Mouse (Mus musculus) liver, embryonic 14.5 days (tissue): ENCODE results near the gene C2cd5. TPM values are rescaled to one million over a fixed set of nuclear protein-coding genes. Genes with fewer than 3 reads are reported as not detected.

Experiments used
- ATAC-seq: fragments of 200-750 bp; cut with Nextera tagmentation; 2 replicates; pipeline ENCODE4 v1.8.0; 2017; ENCODE audit warnings: moderate number of reproducible peaks, mild to moderate bottlenecking, moderate library complexity; ENCODE audit not compliant: insufficient read depth
- DNase-seq, 3 experiments: peaks; one replicate each; pipeline ENCODE4 v3.0.0-alpha.2; 2012 to 2013; ENCODE audit warnings: low read depth in 3 of 3, low spot score in 3 of 3
- H3K27ac ChIP-seq: fragments of 300-500 bp; sonication (generic); 2 replicates; pipeline ENCODE4 v1.5.1; 2014; ENCODE audit warnings: moderate library complexity, mild to moderate bottlenecking, control low read depth, inconsistent platforms
- H3K27me3 ChIP-seq: fragments of 300-500 bp; sonication (generic); 2 replicates; pipeline ENCODE4 v1.6.1; 2014; ENCODE audit warnings: mild to moderate bottlenecking, low read length, moderate library complexity; ENCODE audit not compliant: control insufficient read depth, insufficient read depth
- H3K36me3 ChIP-seq: fragments of 300-500 bp; sonication (generic); replicated peaks from 2 replicates; pipeline ENCODE4 v1.6.1; 2014; ENCODE audit warnings: low read depth; ENCODE audit not compliant: control insufficient read depth, insufficient read depth
- H3K4me1 ChIP-seq, 2 experiments: fragments of 200-500 bp in 1 of 2; fragments of 300-500 bp in 1 of 2; sonication (generic) in 1 of 2; replicated peaks; 2 replicates each; pipeline ENCODE4 v1.6.1; 2012 to 2014; ENCODE audit warnings: antibody characterized with exemption in 1 of 2, inconsistent platforms in 1 of 2, low read length in 1 of 2; ENCODE audit not compliant: control insufficient read depth in 2 of 2, insufficient read depth in 2 of 2
- H3K4me2 ChIP-seq: fragments of 300-500 bp; sonication (generic); 2 replicates; pipeline ENCODE4 v1.6.1; 2014; ENCODE audit warnings: low read depth, mild to moderate bottlenecking, control low read depth, moderate library complexity
- H3K4me3 ChIP-seq, 2 experiments: fragments of 200-500 bp in 1 of 2; fragments of 300-500 bp in 1 of 2; sonication (generic) in 1 of 2; 2 replicates each; pipeline ENCODE4 v1.5.1; 2012 to 2014; ENCODE audit warnings: low read depth in 2 of 2, low read length in 2 of 2, mild to moderate bottlenecking in 2 of 2, control low read depth in 1 of 2, inconsistent platforms in 1 of 2, moderate library complexity in 1 of 2; ENCODE audit not compliant: insufficient read depth in 1 of 2
- H3K9ac ChIP-seq: fragments of 300-500 bp; sonication (generic); replicated peaks from 2 replicates; pipeline ENCODE4 v1.6.1; 2014; ENCODE audit warnings: mild to moderate bottlenecking, control low read depth, moderate library complexity
- H3K9me3 ChIP-seq: fragments of 300-500 bp; sonication (generic); 2 replicates; pipeline ENCODE4 v1.6.1; 2016; ENCODE audit warnings: low read length, mixed read lengths; ENCODE audit not compliant: control insufficient read depth
- CTCF ChIP-seq: IDR thresholded peaks from 2 replicates; pipeline ENCODE4 v1.5.1; 2016; ENCODE audit warnings: antibody characterized with exemption, low read depth, control low read depth
- EP300 ChIP-seq: IDR thresholded peaks from 2 replicates; pipeline ENCODE4 v1.6.1; 2016; ENCODE audit warnings: antibody characterized with exemption, low read depth
- WGBS: fragments of 180-500 bp; shearing (Covaris S2); extraction: QIAGEN DNeasy Blood & Tissue Kit; methylation state at CpG from one replicate; pipeline ENCODE4 v1.1.7; 2014; ENCODE audit not compliant: insufficient replicate concordance; 5-methylcytosine and 5-hydroxymethylcytosine counted together
- polyA plus RNA-seq, 2 experiments: library from polyadenylated mRNA; depleted of rRNA in 1 of 2; stranded (reverse) in 1 of 2; unstranded in 1 of 2; fragments of >200 nt; fragmentation: Nextera tagmentation in 1 of 2; extraction: Ambion mirVana in 1 of 2; gene quantifications; 2 replicates each; pipeline versions ENCODE4 v1.2.1 to v1.2.3; 2012 to 2014

Gene C2cd5
- polyA plus RNA-seq, 2 experiments: 14.1 to 16.5 TPM

- Histone ChIP-seq H3K36me3 (peaks cover 35% of the 10 kb centered on the region), H3K4me2 (no peak overlapping the region), H3K4me1 (no peaks in the 10 kb centered on the region), H3K27ac (no peak overlapping the region), H3K9ac (no peak overlapping the region), H3K4me3 (no peak overlapping the region), H3K9me3 (no peaks in the 10 kb centered on the region), H3K27me3 (no peaks in the 10 kb centered on the region)
- ATAC-seq (no peak), DNase-seq (no peak)
- TF ChIP-seq CTCF (no peak), EP300 (no peak)
- WGBS: 78% methylated on average over 2 of the region's 2 CpGs
Observed at GRCm38 (mm10) chr6:143034503-143034902, 65.4 kb downstream of the C2cd5 start.

DNA sequence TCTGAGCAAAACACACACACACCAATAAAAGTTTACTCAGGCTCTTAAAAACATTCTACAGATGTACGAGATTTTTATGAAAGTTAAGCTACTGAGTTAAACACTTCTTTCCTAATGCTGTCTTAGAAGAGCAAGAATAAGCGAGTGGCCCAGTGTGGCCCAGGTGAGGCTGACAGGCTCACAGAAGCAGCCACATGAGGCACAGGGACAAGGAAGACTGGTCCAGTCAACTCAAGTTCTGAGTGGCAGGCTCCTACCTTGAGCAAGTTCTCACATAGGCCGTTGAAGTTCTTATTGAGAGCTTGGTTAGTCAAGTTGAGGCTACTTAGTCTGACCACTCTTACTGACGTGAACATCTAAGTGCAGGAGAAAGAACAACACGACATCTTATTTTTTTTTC lies 69.4 kb downstream of the C2cd5 start:
- TF ChIP-seq EP300 (no peak), CTCF (no peak)
- H3K27me3 ChIP-seq: no peaks in the 10 kb centered on the region
- 81% methylated on average over 5 of the region's 5 CpGs for WGBS
- no peak overlapping the region for H3K4me2 ChIP-seq
- H3K9ac ChIP-seq: no peak overlapping the region
- no peaks in the 10 kb centered on the region for H3K4me1 ChIP-seq
- no peak overlapping the region for H3K4me3 ChIP-seq
- ATAC-seq (no peak), DNase-seq (no peak)
- peaks cover 25% of the 10 kb centered on the region for H3K36me3 ChIP-seq
- no peak overlapping the region for H3K27ac ChIP-seq
- H3K9me3 ChIP-seq: no peaks in the 10 kb centered on the region

GRCm38 (mm10) chr6:143027896-143028295 lies 72.0 kb downstream of the C2cd5 start:
- no peak overlapping the region for H3K4me2 ChIP-seq
- H3K4me3 ChIP-seq: no peak overlapping the region
- ATAC-seq (no peak), DNase-seq (no peak)
- peaks cover 13% of the 10 kb centered on the region for H3K36me3 ChIP-seq
- H3K4me1 ChIP-seq: no peaks in the 10 kb centered on the region
- TF ChIP-seq CTCF (no peak), EP300 (no peak)
- H3K9me3 ChIP-seq: no peaks in the 10 kb centered on the region
- no peak overlapping the region for H3K27ac ChIP-seq
- 79% methylated on average over 4 of the region's 4 CpGs for WGBS
- H3K9ac ChIP-seq: no peak overlapping the region
- H3K27me3 ChIP-seq: no peaks in the 10 kb centered on the region

GRCm38 (mm10) chr6:143027402-143027801 lies 72.5 kb downstream of the C2cd5 start:
- H3K36me3 ChIP-seq: peaks cover 13% of the 10 kb centered on the region
- TF ChIP-seq CTCF: no peak
- no peak for TF ChIP-seq EP300
- H3K4me2 ChIP-seq: no peak overlapping the region
- no peaks in the 10 kb centered on the region for H3K4me1 ChIP-seq
- ATAC-seq: no peak
- H3K27me3 ChIP-seq: no peaks in the 10 kb centered on the region
- no peaks in the 10 kb centered on the region for H3K9me3 ChIP-seq
- no peak overlapping the region for H3K9ac ChIP-seq
- no peak for DNase-seq
- 86% methylated on average over 10 of the region's 10 CpGs for WGBS
- no peak overlapping the region for H3K4me3 ChIP-seq
- no peak overlapping the region for H3K27ac ChIP-seq

- Histone ChIP-seq H3K4me3 (no peak overlapping the region), H3K9ac (no peak overlapping the region), H3K4me2 (no peak overlapping the region), H3K9me3 (no peaks in the 10 kb centered on the region), H3K4me1 (no peaks in the 10 kb centered on the region), H3K27me3 (no peaks in the 10 kb centered on the region), H3K27ac (no peak overlapping the region), H3K36me3 (peaks cover 4% of the 10 kb centered on the region)
- no peak for DNase-seq
- TF ChIP-seq CTCF (no peak), EP300 (no peak)
- ATAC-seq: no peak
- WGBS: 93% methylated on average over 6 of the region's 6 CpGs
Observed at GRCm38 (mm10) chr6:143023691-143024090, 76.2 kb downstream of the C2cd5 start.

DNA sequence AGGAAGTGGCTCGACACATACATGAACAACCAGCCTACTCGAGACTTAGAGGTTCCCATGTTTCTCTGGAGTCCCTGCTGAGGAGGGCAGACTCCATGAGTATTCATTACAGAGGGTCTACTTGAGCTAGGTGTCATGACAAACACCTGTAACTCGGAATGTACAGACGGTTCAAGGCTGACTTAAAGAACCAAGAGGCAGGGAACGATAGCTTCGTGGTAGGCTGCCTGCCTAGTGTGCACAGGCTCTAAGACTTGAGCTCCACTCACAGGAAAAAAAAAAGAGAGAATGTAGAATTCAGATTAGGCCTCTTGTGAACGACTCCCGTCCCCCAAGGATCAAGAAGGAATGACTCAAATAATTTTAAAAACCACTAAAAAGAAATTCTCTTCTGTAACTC lies 78.2 kb downstream of the C2cd5 start:
- TF ChIP-seq CTCF (no peak), EP300 (no peak)
- Histone ChIP-seq H3K36me3 (peaks cover 4% of the 10 kb centered on the region), H3K27me3 (no peaks in the 10 kb centered on the region), H3K4me2 (no peak overlapping the region), H3K27ac (no peak overlapping the region), H3K9me3 (no peaks in the 10 kb centered on the region), H3K9ac (no peak overlapping the region), H3K4me1 (no peaks in the 10 kb centered on the region), H3K4me3 (no peak overlapping the region)
- DNase-seq (no peak), ATAC-seq (no peak)
- WGBS: 79% methylated on average over 8 of the region's 8 CpGs
